Mouse (Mus musculus) liver, embryonic 14.5 days (tissue): ENCODE data around the gene Apbb1. TPM values are rescaled to one million over a fixed set of nuclear protein-coding genes. Genes with fewer than 3 reads are reported as not detected.

Experiments used
- ATAC-seq: fragments of 200-750 bp; cut with Nextera tagmentation; 2 replicates; pipeline ENCODE4 v1.8.0; 2017; ENCODE audit warnings: moderate number of reproducible peaks, mild to moderate bottlenecking, moderate library complexity; ENCODE audit not compliant: insufficient read depth
- DNase-seq, 3 experiments: peaks; one replicate each; pipeline ENCODE4 v3.0.0-alpha.2; 2012 to 2013; ENCODE audit warnings: low read depth in 3 of 3, low spot score in 3 of 3
- H3K27ac ChIP-seq: fragments of 300-500 bp; sonication (generic); 2 replicates; pipeline ENCODE4 v1.5.1; 2014; ENCODE audit warnings: moderate library complexity, mild to moderate bottlenecking, control low read depth, inconsistent platforms
- H3K27me3 ChIP-seq: fragments of 300-500 bp; sonication (generic); 2 replicates; pipeline ENCODE4 v1.6.1; 2014; ENCODE audit warnings: mild to moderate bottlenecking, low read length, moderate library complexity; ENCODE audit not compliant: control insufficient read depth, insufficient read depth
- H3K36me3 ChIP-seq: fragments of 300-500 bp; sonication (generic); replicated peaks from 2 replicates; pipeline ENCODE4 v1.6.1; 2014; ENCODE audit warnings: low read depth; ENCODE audit not compliant: control insufficient read depth, insufficient read depth
- H3K4me1 ChIP-seq, 2 experiments: fragments of 200-500 bp in 1 of 2; fragments of 300-500 bp in 1 of 2; sonication (generic) in 1 of 2; replicated peaks; 2 replicates each; pipeline ENCODE4 v1.6.1; 2012 to 2014; ENCODE audit warnings: antibody characterized with exemption in 1 of 2, inconsistent platforms in 1 of 2, low read length in 1 of 2; ENCODE audit not compliant: control insufficient read depth in 2 of 2, insufficient read depth in 2 of 2
- H3K4me2 ChIP-seq: fragments of 300-500 bp; sonication (generic); 2 replicates; pipeline ENCODE4 v1.6.1; 2014; ENCODE audit warnings: low read depth, mild to moderate bottlenecking, control low read depth, moderate library complexity
- H3K4me3 ChIP-seq, 2 experiments: fragments of 200-500 bp in 1 of 2; fragments of 300-500 bp in 1 of 2; sonication (generic) in 1 of 2; 2 replicates each; pipeline ENCODE4 v1.5.1; 2012 to 2014; ENCODE audit warnings: low read depth in 2 of 2, low read length in 2 of 2, mild to moderate bottlenecking in 2 of 2, control low read depth in 1 of 2, inconsistent platforms in 1 of 2, moderate library complexity in 1 of 2; ENCODE audit not compliant: insufficient read depth in 1 of 2
- H3K9ac ChIP-seq: fragments of 300-500 bp; sonication (generic); replicated peaks from 2 replicates; pipeline ENCODE4 v1.6.1; 2014; ENCODE audit warnings: mild to moderate bottlenecking, control low read depth, moderate library complexity
- H3K9me3 ChIP-seq: fragments of 300-500 bp; sonication (generic); 2 replicates; pipeline ENCODE4 v1.6.1; 2016; ENCODE audit warnings: low read length, mixed read lengths; ENCODE audit not compliant: control insufficient read depth
- CTCF ChIP-seq: IDR thresholded peaks from 2 replicates; pipeline ENCODE4 v1.5.1; 2016; ENCODE audit warnings: antibody characterized with exemption, low read depth, control low read depth
- EP300 ChIP-seq: IDR thresholded peaks from 2 replicates; pipeline ENCODE4 v1.6.1; 2016; ENCODE audit warnings: antibody characterized with exemption, low read depth
- WGBS: fragments of 180-500 bp; shearing (Covaris S2); extraction: QIAGEN DNeasy Blood & Tissue Kit; methylation state at CpG from one replicate; pipeline ENCODE4 v1.1.7; 2014; ENCODE audit not compliant: insufficient replicate concordance; 5-methylcytosine and 5-hydroxymethylcytosine counted together
- polyA plus RNA-seq, 2 experiments: library from polyadenylated mRNA; depleted of rRNA in 1 of 2; stranded (reverse) in 1 of 2; unstranded in 1 of 2; fragments of >200 nt; fragmentation: Nextera tagmentation in 1 of 2; extraction: Ambion mirVana in 1 of 2; gene quantifications; 2 replicates each; pipeline versions ENCODE4 v1.2.1 to v1.2.3; 2012 to 2014

The Apbb1 gene
- polyA plus RNA-seq, 2 experiments = 1.6 to 2.1 TPM

DNA sequence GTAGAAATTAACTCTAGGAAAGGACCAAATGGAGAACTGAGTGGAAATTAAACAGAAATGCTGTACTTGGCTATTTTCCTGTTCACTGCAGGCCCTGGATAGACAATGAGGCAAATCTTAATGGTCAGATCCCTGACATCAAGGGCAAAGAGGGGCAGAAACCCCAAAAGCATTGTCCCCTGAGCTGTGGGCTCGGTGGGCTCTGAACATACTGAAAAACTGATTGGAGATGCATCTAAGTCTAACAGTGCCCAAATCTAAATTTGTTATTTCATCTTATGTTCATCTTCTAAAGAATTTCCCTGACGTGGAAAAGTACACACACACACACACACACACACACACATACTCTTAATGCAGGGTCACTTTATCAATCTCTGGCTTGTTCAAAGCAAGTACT lies 506 bp upstream of the Apbb1 start:
- Histone ChIP-seq H3K27ac (no peak overlapping the region), H3K4me1 (no peaks in the 10 kb centered on the region), H3K36me3 (no peaks in the 10 kb centered on the region), H3K4me2 (peak overlapping the region; percentile 63; the same call in 1 of the 2 replicates), H3K4me3 (no peak overlapping the region), H3K27me3 (no peaks in the 10 kb centered on the region; the same call in none of the 2 replicates), H3K9ac (no peak overlapping the region), H3K9me3 (no peaks in the 10 kb centered on the region)
- 58% methylated on average over 2 of the region's 2 CpGs for WGBS
- DNase-seq (no peak), ATAC-seq (no peak)
- TF ChIP-seq EP300 (no peak), CTCF (no peak)

- no peaks in the 10 kb centered on the region; the same call in none of the 2 replicates for H3K27me3 ChIP-seq
- ATAC-seq (no peak), DNase-seq (no peak)
- H3K9me3 ChIP-seq = no peaks in the 10 kb centered on the region
- no peak overlapping the region for H3K9ac ChIP-seq
- no peaks in the 10 kb centered on the region for H3K36me3 ChIP-seq
- TF ChIP-seq EP300 = no peak
- TF ChIP-seq CTCF = no peak
- no peak overlapping the region for H3K27ac ChIP-seq
- peak overlapping the region; percentile 63 for H3K4me2 ChIP-seq
- WGBS = 5% methylated on average over 17 of the region's 22 CpGs
- no peaks in the 10 kb centered on the region for H3K4me1 ChIP-seq
- peak overlapping the region; percentile 55 to 71 for H3K4me3 ChIP-seq
These were observed 795 bp downstream of the Apbb1 start for GRCm38 (mm10) chr7:105580627-105581089.

GRCm38 (mm10) chr7:105578481-105578880 lies 3.0 kb downstream of the Apbb1 start:
- ATAC-seq (no peak), DNase-seq (no peak)
- Histone ChIP-seq H3K4me2 (no peak overlapping the region), H3K27me3 (no peaks in the 10 kb centered on the region; the same call in none of the 2 replicates), H3K9me3 (no peaks in the 10 kb centered on the region), H3K27ac (no peak overlapping the region), H3K9ac (no peak overlapping the region), H3K4me3 (no peak overlapping the region), H3K4me1 (no peaks in the 10 kb centered on the region), H3K36me3 (no peaks in the 10 kb centered on the region)
- 49% methylated on average over 2 of the region's 2 CpGs for WGBS
- TF ChIP-seq CTCF (no peak), EP300 (no peak)

DNA sequence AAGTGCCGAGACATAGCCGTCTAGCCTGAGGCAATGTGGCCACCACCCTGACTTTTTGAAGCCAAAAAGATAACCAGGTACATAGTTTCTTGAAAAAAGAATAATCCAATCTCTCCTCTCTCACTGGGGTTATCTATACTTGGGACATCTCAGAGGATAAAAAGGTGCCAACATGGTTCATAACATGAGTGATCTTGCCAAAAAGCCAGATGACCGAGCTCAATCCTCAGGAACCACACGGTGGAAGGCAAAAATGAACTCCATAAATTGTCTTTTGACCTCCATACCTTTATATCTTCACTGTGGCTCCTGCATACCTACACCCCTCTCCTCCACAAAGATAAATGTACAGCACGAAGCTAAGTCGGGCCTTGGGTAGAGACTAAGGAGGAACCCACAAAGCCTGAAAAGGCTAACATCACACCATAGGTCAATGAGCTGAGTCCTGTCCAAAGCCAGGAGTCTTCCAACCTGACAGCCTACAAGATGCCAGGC lies 4.0 kb downstream of the Apbb1 start:
- H3K9me3 ChIP-seq = no peaks in the 10 kb centered on the region
- H3K4me2 ChIP-seq = no peak overlapping the region
- H3K27me3 ChIP-seq = no peaks in the 10 kb centered on the region; the same call in none of the 2 replicates
- no peak for DNase-seq
- H3K27ac ChIP-seq = no peak overlapping the region
- no peaks in the 10 kb centered on the region for H3K36me3 ChIP-seq
- no peak for TF ChIP-seq EP300
- TF ChIP-seq CTCF = no peak
- no peak overlapping the region for H3K9ac ChIP-seq
- no peaks in the 10 kb centered on the region for H3K4me1 ChIP-seq
- ATAC-seq = no peak
- 69% methylated on average over 6 of the region's 6 CpGs for WGBS
- H3K4me3 ChIP-seq = no peak overlapping the region

GRCm38 (mm10) chr7:105576166-105576748 lies 5.2 kb downstream of the Apbb1 start:
- H3K4me3 ChIP-seq = no peak overlapping the region
- ATAC-seq (no peak), DNase-seq (no peak)
- no peaks in the 10 kb centered on the region; the same call in none of the 2 replicates for H3K27me3 ChIP-seq
- H3K9me3 ChIP-seq = no peaks in the 10 kb centered on the region
- H3K27ac ChIP-seq = no peak overlapping the region
- no peaks in the 10 kb centered on the region for H3K36me3 ChIP-seq
- WGBS = 38% methylated on average over 3 of the region's 3 CpGs
- no peak overlapping the region for H3K4me2 ChIP-seq
- no peak overlapping the region for H3K9ac ChIP-seq
- H3K4me1 ChIP-seq = no peaks in the 10 kb centered on the region
- no peak for TF ChIP-seq CTCF
- TF ChIP-seq EP300 = no peak
